Mouse (Mus musculus) testis, adult 2 months (tissue): ENCODE data around the gene Gm6993. TPM values are rescaled to one million over a fixed set of nuclear protein-coding genes. Genes with fewer than 3 reads are reported as not detected.

ENCODE experiments used
- H3K27ac ChIP-seq: fragments of 200-500 bp; 2 replicates; pipeline ENCODE4 v1.5.1; 2012; ENCODE audit warnings: low read depth, low read length; ENCODE audit not compliant: control insufficient read depth, insufficient read depth
- H3K27me3 ChIP-seq: fragments of 200-500 bp; 2 replicates; pipeline ENCODE4 v1.6.1; 2012; ENCODE audit warnings: mild to moderate bottlenecking, low read length, moderate library complexity; ENCODE audit not compliant: control insufficient read depth, insufficient read depth
- H3K36me3 ChIP-seq: fragments of 200-500 bp; 2 replicates; pipeline ENCODE4 v1.6.1; 2012; ENCODE audit warnings: mild to moderate bottlenecking, low read length; ENCODE audit not compliant: control insufficient read depth, insufficient read depth
- H3K4me1 ChIP-seq: fragments of 200-500 bp; 2 replicates; pipeline ENCODE4 v1.6.1; 2012; ENCODE audit warnings: low read length; ENCODE audit not compliant: control insufficient read depth, insufficient read depth
- H3K4me3 ChIP-seq: fragments of 200-500 bp; 2 replicates; pipeline ENCODE4 v1.5.1; 2012; ENCODE audit warnings: low read depth, mild to moderate bottlenecking, low read length, moderate library complexity, mixed read lengths; ENCODE audit not compliant: control insufficient read depth
- CTCF ChIP-seq: fragments of 200-500 bp; IDR thresholded peaks from 2 replicates; pipeline ENCODE4 v1.5.1; 2012; ENCODE audit warnings: low read depth, mild to moderate bottlenecking, inconsistent platforms, low read length, moderate library complexity; ENCODE audit not compliant: control insufficient read depth, insufficient read depth, insufficient replicate concordance
- POLR2A ChIP-seq: fragments of 200-500 bp; IDR thresholded peaks from 2 replicates; pipeline ENCODE4 v1.6.1; 2012; ENCODE audit warnings: low read depth, mild to moderate bottlenecking, inconsistent platforms, low read length, moderate library complexity; ENCODE audit not compliant: control insufficient read depth
- polyA plus RNA-seq: library from polyadenylated mRNA; depleted of rRNA; stranded (reverse); fragments of >200 nt; gene quantifications from 2 replicates; pipeline ENCODE4 v1.2.3, GENCODE M21; 2012

Gm6993 gene
- polyA plus RNA-seq, 1 experiment = not detected

DNA sequence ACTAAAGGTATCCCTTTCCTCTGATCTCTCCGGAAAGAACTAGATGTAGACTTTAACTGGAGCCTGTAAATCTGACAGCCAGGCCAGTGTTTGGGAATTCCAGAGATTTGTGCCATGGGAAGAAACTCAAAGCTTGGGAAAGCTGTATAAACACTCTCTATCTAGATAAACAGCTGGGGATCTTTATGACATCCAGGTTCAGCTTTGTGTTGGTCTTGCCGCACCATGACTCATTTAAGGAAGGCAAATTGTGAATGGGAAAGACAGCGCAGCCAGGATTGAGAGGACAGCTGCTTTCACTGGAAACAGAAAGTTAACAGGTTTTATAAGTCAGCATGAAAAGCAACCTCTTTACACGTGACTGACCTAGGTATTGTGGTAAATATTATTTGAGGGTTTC is 11.7 kb downstream of the Gm6993 start:
- TF ChIP-seq CTCF (no peak), POLR2A (no peak)
- Histone ChIP-seq H3K36me3 (no peaks in the 10 kb centered on the region), H3K27ac (no peak overlapping the region), H3K4me3 (no peak overlapping the region), H3K4me1 (no peaks in the 10 kb centered on the region), H3K27me3 (no peaks in the 10 kb centered on the region)

DNA sequence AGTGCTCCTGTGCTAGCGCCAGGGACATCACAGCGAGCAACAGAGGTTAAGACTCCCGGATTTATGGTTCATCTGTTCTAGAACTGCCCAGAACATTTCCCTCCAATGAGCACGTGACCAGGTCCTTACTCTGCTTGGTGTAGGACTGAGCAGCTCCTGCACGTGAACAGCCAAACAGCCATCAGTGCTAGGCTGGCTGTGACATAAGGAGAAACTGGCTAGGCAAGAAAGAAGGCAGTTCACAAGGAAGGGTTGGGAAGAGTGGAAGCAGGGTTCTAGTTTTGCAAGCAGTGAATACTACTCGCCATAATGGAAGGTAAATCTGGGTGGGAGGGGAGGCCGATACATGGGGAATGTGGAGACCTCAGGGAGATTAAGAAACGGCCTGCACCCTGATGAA is 14.4 kb downstream of the Gm6993 start:
- no peaks in the 10 kb centered on the region for H3K36me3 ChIP-seq
- TF ChIP-seq POLR2A (no peak), CTCF (no peak)
- no peak overlapping the region for H3K27ac ChIP-seq
- H3K4me1 ChIP-seq = no peaks in the 10 kb centered on the region
- no peaks in the 10 kb centered on the region for H3K27me3 ChIP-seq
- H3K4me3 ChIP-seq = no peak overlapping the region

GRCm38 (mm10) chr12:31256121-31256903 is 15.7 kb downstream of the Gm6993 start:
- Histone ChIP-seq H3K27me3 (no peaks in the 10 kb centered on the region), H3K4me3 (no peak overlapping the region), H3K36me3 (no peaks in the 10 kb centered on the region), H3K27ac (no peak overlapping the region), H3K4me1 (no peaks in the 10 kb centered on the region)
- no peak for TF ChIP-seq CTCF
- TF ChIP-seq POLR2A = no peak

- Histone ChIP-seq H3K4me1 (peaks cover 8% of the 10 kb centered on the region), H3K4me3 (no peak overlapping the region), H3K27me3 (no peaks in the 10 kb centered on the region), H3K36me3 (no peaks in the 10 kb centered on the region), H3K27ac (no peak overlapping the region)
- TF ChIP-seq POLR2A (no peak), CTCF (no peak)
These were observed 21.3 kb downstream of the Gm6993 start for GRCm38 (mm10) chr12:31261882-31262281.

- no peak overlapping the region for H3K4me3 ChIP-seq
- no peaks in the 10 kb centered on the region for H3K27me3 ChIP-seq
- no peak overlapping the region for H3K27ac ChIP-seq
- peaks cover 8% of the 10 kb centered on the region for H3K4me1 ChIP-seq
- H3K36me3 ChIP-seq = no peaks in the 10 kb centered on the region
- TF ChIP-seq POLR2A = no peak
- TF ChIP-seq CTCF = no peak
These were observed 23.4 kb downstream of the Gm6993 start for GRCm38 (mm10) chr12:31263921-31264320.

DNA sequence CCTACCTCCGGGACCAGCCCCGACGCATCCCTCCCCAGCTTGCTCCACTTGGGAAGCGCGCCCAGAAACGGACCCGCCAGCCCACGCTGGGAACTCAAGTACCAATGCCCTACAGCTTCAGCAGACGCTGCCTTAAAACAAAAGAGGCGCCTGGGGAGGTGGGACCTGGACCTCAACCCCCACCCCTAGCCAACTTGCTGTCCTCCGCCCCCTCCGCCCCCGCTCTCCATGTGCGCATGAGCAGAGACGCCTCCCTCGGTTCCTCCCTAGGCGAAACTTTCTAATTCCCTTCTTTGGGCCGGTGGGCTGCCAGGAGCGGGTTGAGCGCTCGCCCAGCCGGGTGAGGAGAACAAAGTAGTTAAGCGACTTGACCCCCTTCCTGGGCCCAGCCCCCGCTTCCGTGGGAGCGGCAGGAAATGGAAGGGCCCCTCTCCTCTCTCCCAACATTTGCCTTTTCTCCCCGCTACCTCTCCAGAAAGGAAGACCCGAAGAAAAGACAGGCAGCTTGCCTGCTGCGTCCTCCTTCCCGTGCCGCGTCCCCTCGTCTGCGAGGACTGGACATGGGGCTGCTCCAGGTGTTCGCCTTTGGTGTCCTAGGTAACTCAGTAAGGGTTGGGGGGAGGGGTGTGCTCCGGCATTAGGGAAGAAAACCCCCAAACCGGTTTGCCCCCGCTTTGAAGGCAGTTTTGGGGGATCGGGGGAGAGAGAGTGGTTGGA is 24.6 kb downstream of the Gm6993 start, which contains the start of gene Lamb1:
Gene Lamb1, plus strand, starts transcription at position 230 of the 717 bp plus-strand sequence.
- no peak for TF ChIP-seq CTCF
- 0 out of 2 replicates have a peak, but pooled peaks have one; percentile 10 for TF ChIP-seq POLR2A
- H3K4me1 ChIP-seq = peaks cover 8% of the 10 kb centered on the region
- no peak within 1 kb of the TSS; the same call in 1 of the 2 replicates for H3K27ac ChIP-seq
- H3K36me3 ChIP-seq = no peaks in the 10 kb centered on the region
- H3K27me3 ChIP-seq = no peaks in the 10 kb centered on the region
- H3K4me3 ChIP-seq = peak within 1 kb of the TSS; percentile 52

- peak overlapping the region; percentile 52 for H3K4me3 ChIP-seq
- H3K27me3 ChIP-seq = no peaks in the 10 kb centered on the region
- TF ChIP-seq POLR2A = no peak
- no peak for TF ChIP-seq CTCF
- no peak overlapping the region; the same call in 1 of the 2 replicates for H3K27ac ChIP-seq
- no peaks in the 10 kb centered on the region for H3K36me3 ChIP-seq
- peaks cover 8% of the 10 kb centered on the region for H3K4me1 ChIP-seq
These were observed 25.3 kb downstream of the Gm6993 start for GRCm38 (mm10) chr12:31265722-31266431.
